Mouse (Mus musculus) embryonic facial prominence, embryonic 14.5 days (tissue): ENCODE measurements around the gene Olfr1133. TPM values are rescaled to one million over a fixed set of nuclear protein-coding genes. Genes with fewer than 3 reads are reported as not detected.

Experiments used
- polyA plus RNA-seq: library from polyadenylated mRNA; unstranded; fragments of >200 nt; fragmentation: Nextera tagmentation; extraction: Ambion mirVana; gene quantifications from 2 replicates; pipeline ENCODE4 v1.2.1, GENCODE M21; 2014

Gene Olfr1133
- polyA plus RNA-seq, 1 experiment from 2014 or later, result 0.29 TPM

Other genes starting within 250 kb of the Olfr1133 start
- gene Olfr1123, start 230.7 kb downstream of the Olfr1133 start, polyA plus RNA-seq, result not detected in 2 replicates
- gene Olfr1124, start 217.1 kb downstream of the Olfr1133 start, polyA plus RNA-seq, result 0.07 TPM in 1 of 2 replicates, not detected in the other
- not detected in 2 replicates for gene Olfr1126, start 193.4 kb downstream of the Olfr1133 start, polyA plus RNA-seq
- gene Pramel7, start 150.3 kb downstream of the Olfr1133 start, polyA plus RNA-seq, result not detected in 2 replicates
- not detected in 2 replicates for gene Pramel6, start 140.8 kb downstream of the Olfr1133 start, polyA plus RNA-seq
- not detected in 2 replicates for gene Olfr153, start 115.6 kb downstream of the Olfr1133 start, polyA plus RNA-seq
- gene Olfr1128, start 101.8 kb downstream of the Olfr1133 start, polyA plus RNA-seq, result not detected in 2 replicates
- not detected in 2 replicates for gene Olfr1129, start 73.5 kb downstream of the Olfr1133 start, polyA plus RNA-seq
- not detected in 2 replicates for gene Olfr1130, start 41.2 kb downstream of the Olfr1133 start, polyA plus RNA-seq
- gene Olfr1131, start 20.3 kb downstream of the Olfr1133 start, polyA plus RNA-seq, result not detected in 2 replicates
- not detected in 2 replicates for gene Olfr1132, start 9.8 kb downstream of the Olfr1133 start, polyA plus RNA-seq
- gene Olfr1134, start 11.1 kb upstream of the Olfr1133 start, polyA plus RNA-seq, result not detected in 2 replicates
- gene Olfr1135, start 26.3 kb upstream of the Olfr1133 start, polyA plus RNA-seq, result not detected in 2 replicates
- gene Olfr1136, start 46.6 kb upstream of the Olfr1133 start, polyA plus RNA-seq, result not detected in 2 replicates
- gene Olfr1137, start 65.8 kb upstream of the Olfr1133 start, polyA plus RNA-seq, result not detected in 2 replicates
- not detected in 2 replicates for gene Olfr1138, start 92.6 kb upstream of the Olfr1133 start, polyA plus RNA-seq
- gene Olfr1140, start 96.4 kb upstream of the Olfr1133 start, polyA plus RNA-seq, result not detected in 2 replicates
- gene Olfr1141, start 106.6 kb upstream of the Olfr1133 start, polyA plus RNA-seq, result not detected in 2 replicates
- gene Olfr152, start 132.1 kb upstream of the Olfr1133 start, polyA plus RNA-seq, result not detected in 2 replicates
- 0.18 TPM in 1 of 2 replicates, not detected in the other for gene Olfr1143, start 153.2 kb upstream of the Olfr1133 start, polyA plus RNA-seq
- gene Olfr1145, start 162.4 kb upstream of the Olfr1133 start, polyA plus RNA-seq, result not detected in 2 replicates
- gene Olfr1148, start 183.2 kb upstream of the Olfr1133 start, polyA plus RNA-seq, result not detected in 2 replicates
- not detected in 2 replicates for gene Olfr1150-ps1, start 196.6 kb upstream of the Olfr1133 start, polyA plus RNA-seq
- gene Olfr1151, start 208.5 kb upstream of the Olfr1133 start, polyA plus RNA-seq, result not detected in 2 replicates
- 0.06 TPM in 1 of 2 replicates, not detected in the other for gene Olfr1152, start 219.1 kb upstream of the Olfr1133 start, polyA plus RNA-seq
- 0.11 TPM in 1 of 2 replicates, not detected in the other for gene Olfr1153, start 247.6 kb upstream of the Olfr1133 start, polyA plus RNA-seq